Mouse (Mus musculus) ES-Bruce4 (cell line): ENCODE results near the gene Hs3st3b1. TPM values are rescaled to one million over a fixed set of nuclear protein-coding genes. Genes with fewer than 3 reads are reported as not detected.

ENCODE experiments used
- H3K27ac ChIP-seq: 2 replicates; pipeline ENCODE4 v1.5.1; 2012; ENCODE audit warnings: low read length, inconsistent platforms; ENCODE audit not compliant: insufficient read depth
- H3K27me3 ChIP-seq: 2 replicates; pipeline ENCODE4 v1.6.1; 2012; ENCODE audit warnings: mild to moderate bottlenecking, low read length, inconsistent platforms; ENCODE audit not compliant: control insufficient read depth, poor library complexity, insufficient read depth, severe bottlenecking
- H3K36me3 ChIP-seq: 2 replicates; pipeline ENCODE4 v1.6.1; 2012; ENCODE audit warnings: inconsistent platforms, mild to moderate bottlenecking, low read length, moderate library complexity; ENCODE audit not compliant: control insufficient read depth, poor library complexity, insufficient read depth, severe bottlenecking
- H3K4me1 ChIP-seq: one replicate; pipeline ENCODE4 v1.8.1; 2011; ENCODE audit warnings: low read length; ENCODE audit not compliant: control insufficient read depth, insufficient read depth
- H3K4me3 ChIP-seq: 2 replicates; pipeline ENCODE4 v1.5.1; 2011; ENCODE audit warnings: low read depth, mild to moderate bottlenecking, low read length
- H3K9ac ChIP-seq: 2 replicates; pipeline ENCODE4 v1.6.1; 2012; ENCODE audit warnings: low read depth, mild to moderate bottlenecking, inconsistent platforms; ENCODE audit not compliant: poor library complexity, severe bottlenecking
- H3K9me3 ChIP-seq: replicated peaks from 2 replicates; pipeline ENCODE4 v1.6.1; 2012; ENCODE audit warnings: mild to moderate bottlenecking, low read length, inconsistent platforms; ENCODE audit not compliant: control insufficient read depth, poor library complexity, insufficient read depth, severe bottlenecking
- CTCF ChIP-seq: IDR thresholded peaks from one replicate; pipeline ENCODE4 v1.8.1; 2011; ENCODE audit warnings: low read depth, low read length
- EP300 ChIP-seq: IDR thresholded peaks from 2 replicates; pipeline ENCODE4 v1.6.1; 2011; ENCODE audit warnings: low read depth, low read length; ENCODE audit not compliant: insufficient read depth
- POLR2A ChIP-seq: IDR thresholded peaks from one replicate; pipeline ENCODE4 v1.8.1; 2011; ENCODE audit warnings: low read length; ENCODE audit not compliant: insufficient read depth
- polyA plus RNA-seq: library from polyadenylated mRNA; stranded (reverse); fragments of >200 nt; gene quantifications from 2 replicates; pipeline ENCODE4 v1.2.4, GENCODE M21; 2011; ENCODE audit warnings: low read depth; ENCODE audit not compliant: missing spikeins, insufficient read depth, insufficient read length

Gene Hs3st3b1
- polyA plus RNA-seq, 1 experiment = 8.4 TPM

DNA sequence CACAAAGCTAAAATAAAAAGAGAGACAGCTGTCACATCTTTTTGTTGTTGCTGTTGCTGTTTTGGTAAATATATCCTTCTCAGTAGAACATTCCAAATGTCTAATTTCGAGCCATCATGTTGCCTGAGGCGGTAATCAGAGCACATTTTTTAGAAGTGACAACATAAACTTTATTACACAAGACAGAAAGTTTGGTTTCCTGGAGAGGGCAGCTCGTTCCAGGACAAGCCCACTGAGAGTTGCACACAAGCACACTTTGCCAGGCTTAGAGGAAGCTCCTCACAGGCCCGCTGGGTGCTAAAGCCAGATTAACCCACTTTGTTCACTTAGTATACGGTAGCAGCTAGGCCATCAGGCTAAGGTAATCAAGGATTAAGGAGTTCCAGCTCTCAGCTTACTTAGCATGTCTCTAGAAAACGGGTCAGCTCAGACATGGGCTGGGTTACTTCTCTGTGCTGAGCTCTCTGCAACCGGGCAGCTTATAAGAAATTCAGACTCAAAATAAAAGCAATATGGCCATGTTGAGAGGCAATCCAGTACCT lies 30.5 kb downstream of the Hs3st3b1 start:
- Histone ChIP-seq H3K9ac (no peak overlapping the region), H3K4me3 (no peak overlapping the region), H3K27me3 (no peaks in the 10 kb centered on the region), H3K9me3 (no peaks in the 10 kb centered on the region), H3K4me1 (no peaks in the 10 kb centered on the region), H3K27ac (no peak overlapping the region), H3K36me3 (peaks cover 2% of the 10 kb centered on the region; the same call in 1 of the 2 replicates)
- TF ChIP-seq EP300 (no peak), CTCF (no peak), POLR2A (no peak)

DNA sequence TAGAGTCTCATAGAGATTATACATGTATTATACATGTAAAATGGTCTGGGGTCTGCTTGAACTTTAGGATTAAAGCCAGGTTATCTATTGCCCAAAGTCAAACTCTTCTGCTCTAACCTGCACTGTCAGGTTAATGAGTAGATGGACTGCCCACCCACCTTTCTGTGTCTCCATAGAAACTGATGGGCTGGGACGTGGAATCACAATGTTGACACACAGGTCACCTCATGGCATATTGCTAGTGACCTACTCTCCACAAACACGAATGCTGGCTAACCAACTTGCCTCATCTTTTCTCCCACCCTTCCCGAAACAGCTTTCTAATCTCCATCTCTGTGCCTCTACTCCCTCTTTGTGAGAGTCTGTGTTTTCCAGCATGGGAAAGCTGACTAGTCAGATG lies 38.7 kb downstream of the Hs3st3b1 start:
- H3K36me3 ChIP-seq = peaks cover 2% of the 10 kb centered on the region; the same call in 1 of the 2 replicates
- H3K27me3 ChIP-seq = no peaks in the 10 kb centered on the region
- TF ChIP-seq CTCF (no peak), EP300 (no peak), POLR2A (no peak)
- H3K27ac ChIP-seq = no peak overlapping the region
- H3K9me3 ChIP-seq = no peaks in the 10 kb centered on the region
- H3K4me3 ChIP-seq = no peak overlapping the region
- H3K4me1 ChIP-seq = no peaks in the 10 kb centered on the region
- H3K9ac ChIP-seq = no peak overlapping the region

DNA sequence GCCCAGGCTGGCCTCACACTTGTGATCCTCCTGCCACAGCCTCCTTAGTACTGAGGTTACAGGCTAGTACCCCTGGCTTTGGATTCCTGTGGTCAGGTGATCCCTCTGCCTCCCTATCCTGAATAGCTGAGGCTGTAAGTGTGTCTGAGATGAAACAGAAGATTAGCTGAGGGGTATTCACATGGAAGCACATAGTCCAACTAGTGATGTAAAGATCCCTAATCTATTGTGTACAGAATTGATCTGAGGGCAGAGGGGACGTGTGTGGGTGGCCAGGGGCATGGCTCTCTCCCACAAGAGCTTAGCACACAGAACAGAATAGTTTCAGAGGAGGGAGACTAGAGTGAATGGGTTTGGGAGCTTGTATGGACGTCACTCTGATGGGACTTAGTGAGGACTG lies 41.8 kb downstream of the Hs3st3b1 start:
- Histone ChIP-seq H3K27me3 (no peaks in the 10 kb centered on the region), H3K4me1 (no peaks in the 10 kb centered on the region), H3K9me3 (no peaks in the 10 kb centered on the region), H3K9ac (no peak overlapping the region), H3K4me3 (no peak overlapping the region), H3K27ac (no peak overlapping the region), H3K36me3 (no peaks in the 10 kb centered on the region)
- TF ChIP-seq EP300 (no peak), CTCF (no peak), POLR2A (no peak)

GRCm38 (mm10) chr11:63879261-63879660 lies 42.8 kb downstream of the Hs3st3b1 start:
- Histone ChIP-seq H3K36me3 (no peaks in the 10 kb centered on the region), H3K4me1 (no peaks in the 10 kb centered on the region), H3K9ac (no peak overlapping the region), H3K27me3 (no peaks in the 10 kb centered on the region), H3K9me3 (no peaks in the 10 kb centered on the region), H3K4me3 (no peak overlapping the region), H3K27ac (no peak overlapping the region)
- TF ChIP-seq EP300 (no peak), CTCF (no peak), POLR2A (no peak)

GRCm38 (mm10) chr11:63878616-63879015 lies 43.5 kb downstream of the Hs3st3b1 start:
- Histone ChIP-seq H3K9me3 (no peaks in the 10 kb centered on the region), H3K27ac (no peak overlapping the region), H3K27me3 (no peaks in the 10 kb centered on the region), H3K36me3 (no peaks in the 10 kb centered on the region), H3K9ac (no peak overlapping the region), H3K4me1 (no peaks in the 10 kb centered on the region), H3K4me3 (no peak overlapping the region)
- TF ChIP-seq CTCF (no peak), POLR2A (no peak), EP300 (no peak)

- H3K4me1 ChIP-seq = no peaks in the 10 kb centered on the region
- H3K27ac ChIP-seq = no peak overlapping the region
- H3K36me3 ChIP-seq = no peaks in the 10 kb centered on the region
- TF ChIP-seq CTCF (no peak), POLR2A (no peak), EP300 (no peak)
- H3K27me3 ChIP-seq = no peaks in the 10 kb centered on the region
- H3K9me3 ChIP-seq = peaks cover 3% of the 10 kb centered on the region; the same call in 1 of the 2 replicates
- no peak overlapping the region for H3K9ac ChIP-seq
- H3K4me3 ChIP-seq = no peak overlapping the region
Observed at GRCm38 (mm10) chr11:63862746-63863145, 59.3 kb downstream of the Hs3st3b1 start.

GRCm38 (mm10) chr11:63861982-63862381 lies 60.1 kb downstream of the Hs3st3b1 start:
- Histone ChIP-seq H3K27me3 (no peaks in the 10 kb centered on the region), H3K4me1 (no peaks in the 10 kb centered on the region), H3K27ac (no peak overlapping the region), H3K4me3 (no peak overlapping the region), H3K9me3 (peaks cover 3% of the 10 kb centered on the region; the same call in 1 of the 2 replicates), H3K9ac (no peak overlapping the region), H3K36me3 (no peaks in the 10 kb centered on the region)
- TF ChIP-seq EP300 (no peak), POLR2A (no peak), CTCF (no peak)
